Mouse (Mus musculus) right cerebral cortex, postnatal 4 days (tissue): Measurements from ENCODE around the gene Znrf1.

ENCODE experiments used
- DNase-seq: peaks from one replicate; pipeline ENCODE4 v3.0.0-alpha.2; 2022

Znrf1 gene

DNA sequence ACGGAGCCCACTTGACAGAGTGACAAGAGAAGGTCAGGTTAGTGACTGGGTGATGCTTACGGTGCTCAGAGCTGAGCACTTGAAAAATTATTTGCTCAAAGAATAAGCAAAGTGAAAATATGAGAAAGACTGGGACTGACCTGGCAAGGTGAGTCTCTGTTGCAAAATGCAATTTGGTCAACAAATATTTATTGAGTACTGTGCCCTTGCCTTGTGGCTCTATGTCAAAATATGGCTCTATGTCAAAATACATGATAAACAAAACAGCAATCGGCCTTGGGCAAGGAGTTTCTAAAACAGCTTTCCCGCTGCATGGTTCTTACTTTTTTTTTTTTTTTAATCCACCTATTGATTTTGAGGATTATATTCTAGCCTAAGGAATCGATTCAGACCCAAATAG lies 406 bp upstream of the Znrf1 start:
- no peak for DNase-seq

DNA sequence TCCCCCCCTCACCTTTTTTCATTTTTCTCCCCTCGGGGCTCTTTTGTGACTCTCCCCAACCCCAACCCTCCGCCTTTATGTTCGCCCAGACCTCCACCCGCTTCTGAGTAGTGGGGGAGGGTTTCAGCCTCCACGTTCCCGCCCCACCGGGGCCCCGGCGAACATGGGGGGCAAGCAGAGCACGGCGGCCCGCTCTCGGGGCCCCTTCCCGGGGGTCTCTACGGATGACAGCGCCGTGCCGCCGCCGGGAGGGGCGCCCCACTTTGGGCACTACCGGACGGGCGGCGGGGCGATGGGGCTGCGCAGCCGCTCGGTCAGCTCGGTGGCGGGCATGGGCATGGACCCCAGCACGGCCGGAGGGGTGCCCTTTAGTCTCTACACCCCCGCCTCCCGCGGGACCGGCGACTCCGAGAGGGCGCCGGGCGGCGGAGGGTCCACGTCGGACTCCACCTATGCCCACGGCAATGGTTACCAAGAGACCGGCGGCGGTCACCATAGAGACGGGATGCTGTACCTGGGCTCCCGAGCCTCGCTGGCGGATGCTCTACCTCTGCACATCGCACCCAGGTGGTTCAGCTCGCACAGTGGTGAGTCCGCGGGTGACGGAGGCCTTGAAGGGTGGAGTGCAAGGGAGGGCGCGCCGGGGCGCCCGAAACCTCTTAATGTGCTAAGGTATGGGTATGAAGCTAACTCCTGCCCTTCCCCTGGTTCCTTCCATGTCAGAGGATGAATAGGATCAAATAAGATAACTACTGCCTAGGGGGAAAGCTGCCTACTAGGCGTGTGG lies 1.3 kb downstream of the Znrf1 start:
- DNase-seq = peak; percentile 51

DNA sequence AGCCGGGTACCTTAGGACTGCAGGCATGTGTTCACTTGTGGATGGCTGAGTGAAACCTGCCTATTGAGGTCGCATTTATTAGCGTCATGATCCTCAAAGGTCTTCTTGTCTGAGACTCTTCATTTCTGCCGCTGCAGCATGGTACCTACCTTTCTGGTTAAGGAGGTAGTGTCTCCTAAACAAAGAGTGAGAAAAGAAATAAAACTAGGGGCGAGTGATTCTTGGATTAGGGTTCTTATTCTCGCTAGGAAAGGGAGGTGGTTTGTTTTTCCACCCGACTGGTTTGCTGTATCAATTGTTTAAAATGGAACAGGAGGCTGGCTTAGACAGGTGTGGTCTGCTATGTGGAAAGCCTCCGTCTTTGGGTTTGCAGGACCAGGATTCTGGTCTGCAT lies 1.9 kb downstream of the Znrf1 start:
- DNase-seq = no peak

DNA sequence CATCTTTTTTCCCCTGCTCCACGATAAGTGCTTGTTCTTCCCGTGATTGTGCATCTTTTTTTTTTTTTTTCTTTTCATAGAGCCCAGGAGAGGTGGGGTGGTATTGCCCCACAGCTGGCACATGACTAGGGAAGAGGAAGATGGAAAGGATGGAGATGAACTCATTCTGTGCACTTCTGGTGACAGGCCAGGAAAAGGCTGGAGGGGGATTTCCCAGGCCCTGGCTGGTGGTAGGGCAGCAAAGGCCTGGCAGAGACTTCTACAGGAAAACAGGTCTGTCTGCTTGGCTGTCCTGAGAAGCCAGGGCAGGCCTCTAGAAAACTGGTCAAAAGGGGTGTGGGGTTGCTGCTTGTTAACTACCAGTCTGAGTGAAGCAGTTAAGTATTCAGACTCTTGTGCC lies 2.3 kb downstream of the Znrf1 start:
- DNase-seq = no peak

DNA sequence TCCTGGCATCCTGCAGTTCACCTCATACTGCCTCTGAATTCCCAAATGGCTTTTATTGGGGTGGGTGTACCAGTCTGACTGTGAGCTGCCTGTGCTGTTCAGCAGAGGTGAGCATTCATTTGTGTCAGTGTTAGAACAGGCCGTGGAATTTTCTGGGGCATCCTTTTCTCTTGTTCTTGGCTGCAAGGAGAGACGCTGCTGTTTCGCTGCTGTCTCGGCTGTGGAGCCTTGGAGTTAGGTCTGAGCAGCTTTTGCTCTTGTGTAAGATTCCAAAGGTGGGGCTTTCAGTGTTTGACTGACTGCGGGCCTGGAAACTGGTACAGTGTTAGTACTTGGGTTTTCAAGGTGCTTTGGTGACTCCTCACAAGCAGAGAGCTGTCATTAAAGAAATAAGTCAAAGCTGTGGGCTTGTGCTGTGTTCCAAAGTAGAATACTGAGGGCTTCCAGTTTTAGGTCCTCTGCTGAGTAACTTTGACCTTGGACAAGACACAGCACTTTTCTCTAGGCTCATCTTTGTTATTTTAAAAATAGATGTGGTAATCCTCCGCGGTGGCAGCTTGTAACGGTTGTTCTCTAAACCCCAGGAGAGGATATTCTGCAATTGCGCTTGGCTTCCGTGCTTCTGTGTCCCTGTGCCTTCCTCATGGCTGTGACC lies 3.7 kb downstream of the Znrf1 start:
- DNase-seq = no peak

DNA sequence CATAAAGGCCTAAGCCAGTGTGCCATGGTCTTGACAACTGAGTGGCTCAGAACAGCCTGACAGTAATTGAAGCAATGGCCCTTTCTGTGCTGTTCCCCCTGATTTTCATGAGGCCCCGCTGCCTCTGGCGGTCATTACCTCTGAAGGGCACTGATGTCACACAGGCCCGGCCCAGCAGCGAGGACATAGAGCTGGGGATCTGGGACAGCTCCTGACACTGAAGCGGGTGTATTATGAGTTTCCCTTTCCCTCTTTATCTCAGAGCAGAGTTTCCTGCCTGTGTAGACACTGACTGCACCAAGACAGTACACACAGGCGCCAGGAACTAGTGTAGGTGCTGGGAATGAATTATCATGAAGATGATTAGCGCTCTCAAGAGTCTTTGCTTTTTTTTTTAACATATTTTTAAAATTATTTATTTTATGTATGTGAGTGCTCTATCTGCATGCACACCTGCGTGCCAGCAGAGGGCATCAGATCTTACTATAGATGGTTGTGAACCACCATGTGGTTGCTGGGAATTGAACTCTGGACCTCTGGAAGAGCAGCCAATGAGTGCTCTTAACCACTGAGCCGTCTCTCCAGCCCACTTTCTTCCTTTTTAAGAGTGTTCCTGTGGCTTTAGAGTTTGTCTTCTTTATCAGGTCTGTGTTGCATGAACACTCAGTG lies 7.9 kb downstream of the Znrf1 start:
- DNase-seq = no peak

DNA sequence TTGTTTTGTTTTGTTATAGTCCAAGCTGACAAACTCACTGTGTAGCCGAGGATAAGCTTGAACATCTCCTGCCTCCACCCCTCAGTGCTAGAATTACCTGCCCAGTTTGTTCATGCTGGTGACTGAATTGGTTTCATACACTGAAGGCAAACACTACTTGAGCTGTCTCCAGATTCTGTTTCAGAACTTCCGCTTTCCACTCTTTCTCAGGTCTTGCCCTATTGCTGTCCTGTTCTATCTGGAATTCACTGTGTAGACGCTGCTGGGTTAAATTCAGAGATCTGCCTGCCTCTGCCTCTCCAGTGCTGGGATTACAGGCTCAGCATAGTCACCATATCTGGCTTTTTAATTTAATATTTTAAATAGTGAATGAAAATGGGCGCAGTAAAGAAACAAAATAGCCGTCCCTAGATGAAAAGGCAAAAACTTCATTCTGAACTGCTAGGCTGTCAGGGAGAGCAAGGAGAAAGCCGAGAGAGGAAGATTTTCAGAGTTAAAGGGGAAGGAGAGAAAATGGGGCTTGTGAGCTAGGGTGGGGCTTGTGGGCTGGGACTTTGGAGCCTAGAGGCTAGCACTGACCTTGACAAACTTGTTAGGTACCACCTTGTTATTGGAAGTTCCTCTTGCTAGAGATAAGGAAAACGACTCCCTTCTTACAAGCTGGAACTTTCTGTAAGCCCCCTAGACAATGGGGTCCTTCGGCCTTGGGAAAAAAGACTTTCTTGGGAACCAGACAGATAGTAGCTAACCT lies 9.7 kb downstream of the Znrf1 start:
- no peak for DNase-seq

DNA sequence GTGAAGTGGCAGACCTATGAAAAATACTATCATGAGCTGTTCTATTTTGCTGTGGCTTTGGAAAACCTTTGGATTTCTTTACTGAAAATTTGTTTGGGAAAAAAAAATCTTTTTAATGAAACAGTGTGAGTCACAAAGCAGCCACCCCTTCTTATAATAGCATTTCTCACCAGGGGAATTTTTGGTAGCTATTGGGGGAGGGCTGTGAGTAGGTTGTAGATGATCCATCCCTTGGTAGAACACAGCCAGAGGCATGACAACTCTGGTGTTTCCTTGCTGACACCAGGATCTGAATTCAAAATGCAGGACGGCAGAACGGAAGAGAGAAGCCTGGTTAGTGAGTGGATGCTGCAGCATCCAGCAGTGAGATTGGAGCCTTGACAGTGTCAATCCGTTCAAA lies 11.2 kb downstream of the Znrf1 start:
- DNase-seq = no peak

DNA sequence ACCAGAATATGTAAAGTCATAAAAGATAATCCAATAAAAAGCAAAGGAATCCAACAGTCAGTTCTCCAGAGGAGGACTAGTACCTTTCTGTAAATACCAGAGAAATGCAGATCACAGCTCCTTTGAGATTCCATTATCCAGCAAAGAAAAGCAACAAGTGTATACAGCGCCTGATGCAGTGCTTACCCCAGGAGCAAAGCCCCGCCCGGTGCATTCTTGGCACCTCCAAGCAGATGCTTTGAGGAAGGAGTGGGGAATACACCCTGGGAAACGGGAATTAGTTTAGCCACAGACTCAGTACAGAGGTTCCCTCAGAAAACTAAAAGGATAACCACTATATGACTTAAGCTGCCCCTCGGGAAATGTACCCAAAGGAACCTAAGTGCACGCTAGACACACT lies 12.3 kb downstream of the Znrf1 start:
- DNase-seq = no peak

DNA sequence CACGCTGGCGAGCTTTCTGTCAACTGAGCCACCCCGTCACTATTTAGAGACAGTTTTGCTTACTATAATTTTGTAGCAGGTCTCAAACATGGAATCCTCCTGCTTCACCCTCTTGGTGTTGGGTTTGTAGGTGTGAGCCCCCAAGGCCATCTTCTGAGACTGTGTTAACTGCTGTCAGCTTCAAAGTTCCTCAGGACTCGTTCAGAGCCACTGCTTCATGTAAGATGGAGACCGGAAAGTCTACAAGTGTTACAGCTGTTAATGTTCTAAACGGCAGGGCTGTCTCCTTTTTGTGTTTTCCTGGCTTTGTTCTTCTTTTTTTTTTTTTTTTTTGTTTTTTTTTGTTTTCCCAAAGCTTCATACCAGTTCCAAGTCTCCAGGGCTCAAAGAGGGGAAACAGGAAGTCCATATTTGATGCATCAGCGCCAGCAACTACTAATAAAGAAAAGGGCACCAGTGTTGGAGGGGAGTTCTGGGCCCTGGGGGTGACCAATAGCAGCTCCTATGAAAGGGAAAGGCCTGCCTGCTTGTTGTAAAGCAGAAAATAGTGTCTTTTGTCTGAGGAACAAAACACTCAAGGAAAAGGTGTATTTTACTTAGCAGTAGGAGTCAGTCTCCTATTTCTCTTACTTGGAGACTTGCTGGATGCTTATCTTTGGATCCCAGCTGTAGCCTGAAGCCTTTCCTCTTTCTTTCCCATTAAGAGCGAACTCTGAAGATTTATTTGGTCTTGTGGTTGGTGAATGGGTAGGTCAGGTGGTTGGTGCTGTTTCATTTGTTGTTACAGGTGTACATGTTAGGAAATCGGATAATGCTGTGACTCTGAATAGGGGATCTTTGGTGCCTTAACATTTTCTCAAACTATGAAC lies 14.3 kb downstream of the Znrf1 start:
- no peak for DNase-seq

DNA sequence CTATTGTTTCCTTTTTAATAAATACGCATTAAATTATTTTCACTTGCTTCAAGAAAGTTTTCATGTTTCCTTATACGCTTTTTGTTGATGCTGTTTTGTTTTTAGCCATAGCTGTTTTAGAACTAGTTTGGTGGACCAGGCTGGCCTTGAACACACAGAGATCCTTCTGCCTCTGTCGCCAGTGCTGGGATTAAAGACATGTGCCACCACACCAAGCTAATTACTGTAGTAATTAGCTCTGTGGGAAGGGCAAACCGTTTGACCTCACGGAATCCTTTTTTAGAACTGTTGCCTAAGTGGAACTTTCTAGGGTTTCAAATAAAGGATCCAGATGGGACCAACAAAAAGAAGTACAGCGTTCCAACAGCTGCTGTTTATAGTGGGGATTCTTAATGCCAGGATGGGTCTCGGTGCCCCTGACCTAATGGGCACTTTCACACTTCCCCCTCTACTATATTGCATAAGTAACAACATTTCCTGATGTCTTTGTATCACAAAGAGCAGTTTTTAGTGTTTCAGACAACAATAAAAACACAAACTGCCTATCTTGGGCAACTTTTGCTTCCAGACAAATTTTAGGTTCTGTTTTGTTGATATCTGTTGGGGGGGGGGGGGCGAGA lies 15.7 kb downstream of the Znrf1 start:
- DNase-seq = no peak

DNA sequence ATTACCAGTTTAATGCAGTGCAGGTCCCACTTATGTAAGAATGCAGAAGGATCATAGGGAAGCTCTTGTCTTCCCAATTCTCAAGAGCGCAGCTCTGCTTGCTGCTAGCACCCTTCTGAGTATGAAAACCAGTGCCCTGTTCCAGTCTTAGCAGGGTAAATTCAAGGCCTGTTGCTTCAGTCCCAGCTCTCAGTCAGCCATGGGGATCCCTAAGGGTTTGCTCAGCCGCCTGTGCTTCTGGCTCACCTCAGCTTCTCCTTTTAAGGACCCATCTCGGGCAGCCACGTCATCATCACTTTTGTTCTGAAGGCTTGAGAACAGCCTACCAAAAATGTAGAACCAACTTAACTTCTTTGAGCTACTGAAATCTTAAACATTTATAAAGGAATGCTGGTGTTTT lies 25.9 kb downstream of the Znrf1 start:
- no peak for DNase-seq

DNA sequence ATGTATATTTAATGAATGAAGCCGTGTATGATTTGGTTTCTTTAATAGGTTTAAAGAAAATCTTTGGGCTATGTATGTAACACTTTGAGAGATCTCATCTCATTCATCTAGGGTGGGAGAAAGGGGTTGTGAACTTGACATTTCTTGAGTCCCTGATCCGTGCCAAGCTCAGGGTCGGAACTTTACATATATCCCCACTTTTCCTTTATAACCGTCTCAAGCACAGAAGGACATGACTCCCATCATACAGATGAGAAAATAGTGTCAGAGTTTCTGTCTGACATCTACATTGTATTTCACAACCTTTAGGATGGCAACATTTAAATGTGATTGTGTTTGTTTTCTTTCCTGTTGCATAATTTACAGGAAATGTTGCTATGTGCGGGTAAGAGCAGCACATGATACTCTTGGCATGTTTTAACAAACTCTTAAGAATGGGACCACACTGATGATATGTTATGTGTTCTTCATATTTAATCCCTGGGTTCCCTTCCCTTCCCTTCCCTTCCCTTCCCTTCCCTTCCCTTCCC lies 26.4 kb downstream of the Znrf1 start:
- no peak for DNase-seq

DNA sequence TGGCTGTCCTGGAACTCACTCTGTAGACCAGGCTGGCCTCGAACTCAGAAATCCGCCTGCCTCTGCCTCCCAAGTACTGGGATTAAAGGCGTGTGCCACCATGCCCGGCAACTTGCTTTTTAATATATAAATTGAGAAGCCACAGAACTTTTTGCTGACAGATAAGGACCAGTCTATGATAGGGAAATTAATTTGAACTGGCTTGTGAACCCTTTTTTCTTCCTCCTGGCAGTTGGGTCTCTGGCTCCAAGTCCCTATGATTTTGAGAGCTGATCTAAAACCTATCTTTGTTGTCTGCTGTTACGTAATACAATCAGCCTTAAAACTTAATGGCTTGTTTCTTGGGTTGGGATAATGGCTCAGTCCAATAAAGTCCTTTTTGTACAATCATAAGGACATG lies 27.2 kb downstream of the Znrf1 start:
- no peak for DNase-seq

DNA sequence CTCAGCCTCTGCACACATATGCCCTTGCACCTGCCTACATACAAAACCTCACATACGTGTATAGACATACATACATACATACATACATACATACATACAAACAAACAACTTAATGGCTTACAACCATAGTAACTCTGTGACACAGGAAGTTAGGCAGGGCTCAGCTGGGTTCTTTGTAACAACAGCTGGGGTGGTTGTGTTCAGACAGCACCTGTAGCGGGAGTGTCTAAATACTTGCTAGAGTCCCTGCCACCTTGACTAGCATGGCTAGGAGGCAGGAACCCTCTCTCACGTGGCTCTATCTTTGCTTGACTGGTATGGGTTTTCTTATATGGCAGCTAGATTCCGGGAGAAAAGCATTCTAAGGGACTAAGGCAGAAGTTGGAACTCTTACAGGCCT lies 27.8 kb downstream of the Znrf1 start:
- no peak for DNase-seq

DNA sequence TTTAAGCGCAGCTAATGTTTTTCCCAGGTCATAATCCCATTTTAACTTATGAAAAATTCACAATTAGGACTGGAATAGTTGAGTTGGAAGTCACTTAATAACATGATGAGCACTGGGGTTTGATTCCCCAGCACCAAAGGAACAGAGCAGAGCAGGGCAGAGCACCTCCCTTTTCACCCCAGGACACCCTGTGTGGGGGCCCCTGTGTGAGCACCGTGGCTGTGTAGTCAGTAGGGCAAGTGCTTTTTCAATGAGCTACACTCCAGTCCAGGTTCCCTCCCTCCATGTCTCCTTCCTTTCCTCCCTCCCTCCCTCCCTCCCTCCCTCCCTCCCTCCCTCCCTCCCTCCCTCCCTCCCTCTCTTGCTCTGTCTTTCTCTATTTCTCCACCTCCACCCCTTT lies 28.2 kb downstream of the Znrf1 start:
- DNase-seq = no peak

DNA sequence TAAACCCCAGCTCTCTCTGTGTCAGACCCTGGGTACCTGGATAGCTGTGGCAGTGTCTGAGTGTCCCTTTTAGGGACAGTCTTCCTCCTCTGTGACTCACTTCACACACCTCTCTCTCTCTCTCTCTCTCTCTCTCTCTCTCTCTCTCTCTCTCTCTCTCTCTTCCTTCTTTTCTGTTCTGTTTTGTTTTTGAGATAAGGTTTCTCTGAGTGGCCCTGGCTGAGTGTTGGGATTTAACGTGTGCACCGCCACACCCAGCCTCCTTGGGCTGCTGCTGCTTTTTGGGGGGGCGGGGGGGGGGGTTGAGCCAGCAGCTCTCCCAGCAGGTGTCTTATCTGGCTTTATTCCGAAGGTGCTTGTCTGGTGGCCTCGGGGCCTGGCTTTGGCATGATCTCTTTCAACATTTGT lies 29.9 kb downstream of the Znrf1 start:
- no peak for DNase-seq

DNA sequence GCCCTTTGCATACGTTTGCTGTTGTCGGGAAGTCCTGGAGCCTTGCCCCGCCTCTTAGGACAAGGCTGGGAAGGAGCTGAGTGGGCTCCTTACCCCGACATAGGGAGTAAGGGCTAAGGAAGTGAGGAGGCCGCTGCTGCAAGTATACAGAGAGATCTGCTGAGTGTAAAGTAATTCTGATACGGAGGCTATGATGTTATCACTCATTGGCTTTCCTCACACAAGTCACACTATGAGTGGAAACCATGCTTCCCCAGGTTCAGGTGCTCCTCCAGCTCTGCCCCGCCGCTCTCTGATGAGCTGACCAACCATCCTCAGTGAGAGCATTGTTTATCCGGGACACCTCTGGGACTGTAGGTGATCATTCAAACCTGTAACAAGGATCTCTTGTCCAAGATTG lies 30.4 kb downstream of the Znrf1 start:
- no peak for DNase-seq

DNA sequence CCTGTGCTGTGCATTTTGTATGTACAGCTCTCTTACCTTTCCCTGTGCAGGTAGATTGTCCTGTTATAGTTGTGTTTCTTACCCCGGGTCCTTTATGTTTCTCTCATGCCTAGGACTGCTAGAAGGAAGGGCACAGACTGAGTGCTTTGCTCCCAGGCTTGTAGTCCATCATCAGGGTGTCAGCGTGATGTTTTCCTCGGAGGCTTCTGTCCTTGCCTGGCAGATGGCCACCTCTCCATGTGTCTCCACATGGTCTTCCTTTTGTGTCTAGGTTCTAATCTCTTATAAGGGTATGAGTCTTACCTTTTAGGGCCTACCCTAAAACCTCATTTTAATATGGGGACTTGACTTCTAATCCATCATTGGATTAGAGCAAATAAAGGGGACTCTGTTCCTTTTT lies 31.7 kb downstream of the Znrf1 start:
- no peak for DNase-seq

DNA sequence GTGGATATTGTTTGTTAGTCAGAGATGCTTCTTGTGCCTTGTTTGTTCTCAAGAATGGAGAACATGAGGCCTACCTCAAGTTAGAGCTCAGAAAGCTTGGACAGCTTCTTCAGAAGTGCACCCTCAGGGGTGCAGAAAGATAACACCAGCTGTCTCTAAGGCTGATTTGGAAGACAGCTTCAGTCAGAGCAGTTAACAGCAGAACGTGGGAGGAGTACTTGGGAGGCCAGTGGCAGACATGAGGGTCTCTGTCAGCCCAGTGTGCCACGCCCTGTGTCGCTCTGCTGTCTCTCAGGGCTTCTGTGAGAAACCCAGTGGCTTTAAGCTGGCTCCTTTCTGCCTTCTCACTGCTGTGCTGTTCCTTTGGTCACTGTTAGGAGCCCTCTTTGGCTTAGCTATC lies 32.1 kb downstream of the Znrf1 start:
- DNase-seq = no peak

DNA sequence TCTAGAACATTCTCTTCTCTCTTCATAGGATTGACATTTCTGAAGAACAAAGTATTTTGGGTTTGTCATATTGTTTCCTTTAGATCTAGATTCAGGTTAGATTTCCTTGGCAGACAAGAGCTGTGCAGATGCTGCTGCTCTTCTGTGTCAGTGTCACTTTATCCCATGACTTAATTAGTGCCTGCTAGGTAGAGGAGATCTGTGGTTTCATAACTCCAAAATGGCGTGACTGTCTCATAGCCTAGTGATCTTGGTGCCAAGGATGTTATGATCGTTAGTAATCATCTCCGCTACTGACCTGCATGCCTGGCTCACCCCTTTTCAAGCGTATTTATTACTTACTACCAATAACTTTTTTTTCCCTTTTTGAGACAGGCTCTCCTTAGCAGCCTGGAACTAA lies 34.0 kb downstream of the Znrf1 start:
- DNase-seq = no peak

DNA sequence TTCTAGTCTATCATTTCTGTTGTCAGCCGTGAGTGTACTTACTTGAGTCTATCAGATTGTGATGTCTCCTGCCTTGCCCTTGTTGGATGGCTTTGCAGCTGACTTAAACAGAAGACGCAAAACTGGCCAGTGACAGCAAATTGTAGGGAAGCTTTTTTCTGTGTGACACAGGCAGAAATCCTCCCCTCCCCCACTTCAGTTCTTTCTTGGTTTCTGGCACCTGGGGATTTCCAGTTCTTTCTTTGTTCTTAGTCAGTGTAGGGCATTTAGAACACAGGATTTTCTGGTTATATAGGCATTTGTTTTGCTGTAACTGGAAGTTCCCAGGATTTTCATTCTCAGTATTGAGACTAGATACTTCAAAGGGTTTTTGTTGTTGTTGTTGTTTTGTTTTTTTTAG lies 34.5 kb downstream of the Znrf1 start:
- no peak for DNase-seq
